Mouse (Mus musculus) testis, postnatal 14 days (tissue): ENCODE measurements around the gene Babam2.

ENCODE experiments used
- DNase-seq: peaks from one replicate; pipeline ENCODE4 v3.0.0; 2021; ENCODE audit warnings: low spot score

Gene Babam2

GRCm38 (mm10) chr5:31997189-31997954 lies 299.9 kb downstream of the Babam2 start:
- DNase-seq, result peak; percentile 1

DNA sequence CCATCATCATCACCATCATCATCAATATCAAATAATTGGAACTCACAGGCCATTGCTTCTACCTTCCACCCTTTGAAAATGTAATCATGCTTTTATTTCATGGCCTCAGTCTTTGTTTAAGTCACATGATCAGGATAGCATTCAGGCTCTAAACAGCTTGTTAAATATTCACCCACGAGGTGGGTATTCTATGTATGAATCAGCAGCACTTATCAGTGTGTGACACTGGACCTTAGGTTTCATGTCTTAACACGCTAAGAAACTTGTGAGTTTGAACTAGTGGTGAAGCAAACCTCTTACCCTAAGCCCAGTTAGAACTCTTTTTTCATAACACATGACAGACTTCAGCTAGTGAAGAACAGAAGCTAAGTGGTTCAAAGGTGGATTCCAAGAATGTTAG lies 301.3 kb downstream of the Babam2 start:
- DNase-seq, result no peak

DNA sequence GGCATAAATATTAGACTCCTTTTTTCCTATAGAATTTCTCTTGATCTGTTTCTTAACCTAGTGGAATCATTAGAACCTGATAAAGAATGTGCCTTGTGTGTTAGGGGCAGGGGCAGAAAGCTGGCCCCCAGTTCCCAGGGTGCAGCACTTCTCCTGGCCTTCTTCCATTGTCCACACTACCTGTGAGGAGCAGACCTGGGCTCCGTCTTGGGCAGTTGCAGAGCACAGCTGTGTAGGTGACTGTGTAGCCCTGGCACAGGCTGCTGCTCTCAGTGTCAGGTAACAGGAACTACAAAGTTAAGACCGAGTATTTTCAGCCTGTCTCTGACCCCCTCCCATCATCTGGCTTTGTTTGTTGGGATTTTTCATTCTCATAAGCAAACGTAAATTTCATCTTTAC lies 302.6 kb downstream of the Babam2 start:
- DNase-seq, result no peak

DNA sequence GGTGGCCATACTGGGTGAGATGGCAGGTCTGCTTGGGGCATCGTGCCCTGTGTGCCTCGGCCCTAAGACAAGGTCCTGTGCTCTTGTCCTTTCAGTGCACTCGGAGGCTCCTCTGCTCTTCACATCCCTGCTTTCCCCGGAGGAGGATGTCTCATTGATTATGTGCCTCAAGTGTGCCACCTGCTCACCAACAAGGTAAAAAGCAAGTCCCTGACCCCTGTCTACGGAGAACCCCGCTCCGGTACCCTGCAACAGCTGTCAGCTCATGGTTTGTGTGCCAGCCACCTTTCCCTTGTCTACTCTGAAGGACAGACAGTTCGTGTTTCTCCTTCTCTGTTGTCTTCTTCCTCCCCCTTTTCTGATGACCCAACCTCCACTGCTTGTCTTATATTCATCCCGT lies 303.8 kb downstream of the Babam2 start:
- no peak for DNase-seq

GRCm38 (mm10) chr5:32001771-32002170 lies 304.3 kb downstream of the Babam2 start:
- DNase-seq, result no peak

- no peak for DNase-seq
Measured at GRCm38 (mm10) chr5:32008401-32008800, 310.9 kb downstream of the Babam2 start.

DNA sequence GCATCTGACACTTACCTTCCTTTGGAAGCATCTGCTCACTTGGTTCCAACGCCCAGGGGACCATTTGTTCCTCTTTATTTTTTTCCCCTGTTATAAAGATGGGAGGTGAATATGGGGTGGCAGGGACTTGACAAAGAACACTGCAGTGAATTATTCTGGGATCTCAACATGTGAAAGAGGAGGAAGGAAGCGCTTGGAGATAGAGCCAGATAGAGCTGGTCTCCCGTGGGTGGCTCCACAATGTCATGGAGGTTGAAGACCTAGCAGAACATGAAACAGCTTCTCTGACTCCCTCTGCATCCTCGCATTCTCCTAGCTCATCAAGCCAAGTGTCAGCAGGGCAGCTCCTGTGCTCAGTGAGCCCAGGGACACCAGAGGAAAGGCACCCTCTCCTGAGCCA lies 312.6 kb downstream of the Babam2 start:
- no peak for DNase-seq

DNA sequence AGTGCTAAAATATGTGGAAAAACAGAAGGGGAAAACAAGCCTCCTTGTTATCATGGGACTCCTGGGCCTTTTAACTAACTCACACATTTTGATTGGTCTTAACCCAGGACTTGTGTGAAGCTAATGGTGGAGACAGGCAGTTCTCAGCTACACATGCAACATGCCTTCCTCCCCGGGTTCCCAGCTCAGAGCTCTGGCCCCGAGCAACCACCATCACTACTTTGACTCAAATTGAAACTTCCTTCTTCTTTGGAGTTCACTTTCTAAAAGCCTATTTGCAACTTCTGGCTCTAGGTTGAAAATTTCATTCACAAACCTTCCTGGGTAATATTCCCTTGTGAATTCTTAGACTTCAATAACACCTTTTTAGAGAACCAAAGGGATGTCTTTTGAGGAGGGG lies 315.6 kb downstream of the Babam2 start:
- no peak for DNase-seq

DNA sequence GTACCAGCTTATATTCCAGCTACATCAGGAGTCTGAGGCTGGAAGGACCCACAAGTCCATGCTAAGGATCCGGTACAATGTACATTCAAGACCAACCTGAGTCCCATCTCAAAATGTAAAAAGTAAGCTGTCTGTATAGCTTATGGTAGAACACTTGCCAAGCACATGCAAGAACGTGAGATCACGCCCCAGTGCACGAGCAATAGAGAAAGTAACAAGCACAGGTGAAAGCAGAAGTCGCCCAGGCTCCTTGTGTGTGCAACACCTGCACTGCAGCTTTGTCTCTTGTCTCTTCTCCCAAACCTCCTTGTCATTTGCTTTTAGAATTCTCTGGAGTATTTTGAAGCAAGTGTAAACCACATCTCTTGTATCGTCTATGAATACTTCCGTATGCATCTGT lies 317.3 kb downstream of the Babam2 start:
- DNase-seq, result no peak

- no peak for DNase-seq
Measured at GRCm38 (mm10) chr5:32015949-32016478, 318.5 kb downstream of the Babam2 start.

- no peak for DNase-seq
Measured at GRCm38 (mm10) chr5:32017686-32018085, 320.2 kb downstream of the Babam2 start.

- no peak for DNase-seq
Measured at GRCm38 (mm10) chr5:32018276-32018675, 320.8 kb downstream of the Babam2 start.

- no peak for DNase-seq
Measured at GRCm38 (mm10) chr5:32029834-32030433, 332.4 kb downstream of the Babam2 start.

DNA sequence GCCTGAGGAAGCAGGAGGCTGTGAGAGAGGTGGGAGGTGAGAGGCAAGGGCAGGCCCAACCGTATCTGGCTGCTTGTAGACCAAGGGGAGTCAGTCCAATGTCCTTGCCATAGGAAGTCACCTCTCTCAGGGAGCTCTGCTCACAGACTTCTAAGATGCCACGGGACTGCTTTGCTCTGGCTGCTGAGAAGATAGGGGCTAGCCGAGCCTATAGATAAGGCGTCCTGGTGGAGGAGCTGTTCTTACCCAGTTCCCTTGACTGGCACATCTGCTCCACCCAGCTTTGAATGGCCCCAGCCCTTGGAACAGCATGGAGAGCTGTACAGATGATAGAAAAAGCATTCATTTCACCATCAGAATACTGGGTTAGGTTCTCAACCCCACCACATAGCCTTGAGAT lies 335.7 kb downstream of the Babam2 start:
- no peak for DNase-seq

GRCm38 (mm10) chr5:32033621-32034020 lies 336.1 kb downstream of the Babam2 start:
- no peak for DNase-seq

- DNase-seq, result no peak
Measured at GRCm38 (mm10) chr5:32034475-32035054, 337.1 kb downstream of the Babam2 start.

GRCm38 (mm10) chr5:32035721-32036320 lies 338.3 kb downstream of the Babam2 start:
- DNase-seq, result no peak

DNA sequence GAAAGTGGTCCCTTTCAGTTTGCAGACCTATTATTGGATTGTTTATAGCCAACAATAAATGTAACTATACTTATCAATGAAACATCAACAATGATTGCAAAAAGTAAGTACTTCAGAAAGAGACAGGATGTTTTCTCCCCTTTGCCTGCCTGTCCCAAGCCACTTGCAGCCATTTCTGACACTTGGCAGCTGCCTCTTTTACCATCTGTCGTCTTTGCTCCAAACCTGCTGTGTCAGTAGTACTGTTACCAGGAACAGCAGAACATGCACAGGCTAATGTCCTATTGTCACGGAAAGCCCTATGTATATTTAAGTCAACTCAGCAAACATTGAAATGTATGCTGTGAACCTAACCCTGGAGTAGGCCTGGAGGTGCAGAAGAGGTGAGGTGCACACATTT lies 339.4 kb downstream of the Babam2 start:
- no peak for DNase-seq

- DNase-seq, result no peak
Measured at GRCm38 (mm10) chr5:32037546-32037945, 340.1 kb downstream of the Babam2 start.

DNA sequence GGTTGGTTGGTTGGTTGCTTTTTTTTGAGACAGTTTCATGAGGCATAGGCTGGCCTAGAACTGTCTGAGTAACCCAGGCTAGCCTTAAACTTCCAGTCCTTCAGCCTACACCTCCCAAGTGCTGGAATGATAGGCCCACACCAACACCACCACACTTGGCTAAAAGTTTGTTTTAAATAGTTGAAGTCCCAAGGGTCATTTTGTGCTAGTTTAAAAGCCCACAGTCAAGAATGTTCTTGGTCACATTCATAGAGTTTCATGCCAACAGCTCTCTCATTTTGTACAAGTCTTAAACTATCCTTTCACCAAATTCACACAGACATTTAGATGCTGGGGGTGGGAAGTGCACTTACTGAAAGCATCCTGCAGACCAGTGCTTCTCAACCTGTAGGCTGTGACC lies 341.5 kb downstream of the Babam2 start:
- no peak for DNase-seq

DNA sequence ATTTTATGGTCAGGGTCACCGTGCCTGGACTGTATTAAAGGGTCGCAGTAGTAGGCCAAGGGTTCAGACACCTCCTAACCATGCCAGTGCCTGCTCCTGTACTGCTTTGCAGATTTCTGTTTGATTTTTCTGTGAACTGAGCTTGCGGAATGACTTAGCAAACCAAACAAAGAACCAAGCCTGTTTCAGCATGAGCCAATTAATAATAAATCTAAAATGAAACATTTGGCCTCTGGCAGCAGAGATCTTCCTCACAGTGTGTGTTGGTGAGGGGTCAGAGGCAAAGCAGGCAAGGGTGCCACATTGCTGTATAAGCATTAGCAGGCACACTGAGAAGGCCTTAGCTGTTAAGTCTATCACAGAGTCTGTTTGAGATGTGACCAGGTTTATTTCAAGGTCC lies 342.0 kb downstream of the Babam2 start:
- DNase-seq, result no peak

GRCm38 (mm10) chr5:32043153-32043552 lies 345.7 kb downstream of the Babam2 start:
- DNase-seq, result no peak

- no peak for DNase-seq
Measured at GRCm38 (mm10) chr5:32043996-32044395, 346.5 kb downstream of the Babam2 start.
